Mouse (Mus musculus) E14TG2a.4 (cell line): Measurements from ENCODE around the gene Zfp809.

Experiments
- H3K27me3 ChIP-seq: 2 replicates; pipeline ENCODE4 v1.6.1; 2014; ENCODE audit warnings: low read length, control low read depth; ENCODE audit not compliant: insufficient read depth
- H3K36me3 ChIP-seq: 2 replicates; pipeline ENCODE4 v1.6.1; 2014; ENCODE audit warnings: low read length, control low read depth; ENCODE audit not compliant: insufficient read depth
- H3K4me1 ChIP-seq: replicated peaks from 2 replicates; pipeline ENCODE4 v1.6.1; 2014; ENCODE audit warnings: low read depth, low read length, control low read depth
- H3K4me3 ChIP-seq: replicated peaks from 2 replicates; pipeline ENCODE4 v1.5.1; 2014; ENCODE audit warnings: mild to moderate bottlenecking, low read length
- H3K9me3 ChIP-seq: 2 replicates; pipeline ENCODE4 v1.6.1; 2014; ENCODE audit warnings: low read length, control low read depth
- CTCF ChIP-seq: conservative IDR thresholded peaks from 2 replicates; pipeline ENCODE4 v1.5.1; 2014; ENCODE audit warnings: low read length
- NANOG ChIP-seq: IDR thresholded peaks from 2 replicates; pipeline ENCODE4 v1.6.1; 2014; ENCODE audit warnings: borderline replicate concordance, low read length, mixed read lengths
- POU5F1 ChIP-seq: IDR thresholded peaks from 2 replicates; pipeline ENCODE4 v1.6.1; 2014; ENCODE audit warnings: low read length, borderline replicate concordance

The Zfp809 gene

GRCm38 (mm10) chr9:22225581-22226388 is at the start of gene Zfp809:
Zfp809 (plus strand) TSS chr9:22225714.
- Histone ChIP-seq H3K27me3 (peaks cover 2% of the 10 kb centered on the region; the same call in 1 of the 2 replicates), H3K9me3 (peaks cover 13% of the 10 kb centered on the region), H3K4me1 (peaks cover 22% of the 10 kb centered on the region), H3K36me3 (peaks cover 17% of the 10 kb centered on the region), H3K4me3 (peak within 1 kb of the TSS; percentile 92)
- TF ChIP-seq POU5F1 = no peak
- no peak; the same call in 1 of the 2 replicates for TF ChIP-seq CTCF
- TF ChIP-seq NANOG = no peak

GRCm38 (mm10) chr9:22188025-22188611 is 37.4 kb upstream of the Zfp809 start, which contains the start of gene Zfp872:
Zfp872 (plus strand) TSS chr9:22188090.
- H3K9me3 ChIP-seq = peaks cover 54% of the 10 kb centered on the region

DNA sequence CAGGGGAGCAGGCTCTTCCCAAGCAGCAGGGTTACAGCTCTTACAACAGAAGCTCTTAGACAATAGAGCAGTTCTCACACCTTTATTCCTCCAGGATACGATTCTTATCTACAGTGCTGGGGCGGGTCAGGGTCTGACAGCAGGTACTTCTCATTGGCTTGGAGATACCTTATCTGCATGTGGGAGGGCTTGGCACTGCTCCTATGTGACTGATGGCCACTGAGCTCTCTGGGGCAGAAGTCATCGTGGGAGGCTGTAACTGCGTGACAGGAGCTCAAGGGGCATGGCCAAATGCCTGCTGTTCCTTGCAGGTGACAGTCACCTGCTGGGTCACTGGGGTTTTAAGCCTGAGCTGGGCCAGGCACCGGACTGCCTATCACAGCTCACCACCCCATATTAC is 29.1 kb upstream of the Zfp809 start:
- Histone ChIP-seq H3K9me3 (peaks cover 13% of the 10 kb centered on the region; the same call in 1 of the 2 replicates), H3K4me1 (no peaks in the 10 kb centered on the region), H3K27me3 (no peaks in the 10 kb centered on the region), H3K4me3 (no peak overlapping the region), H3K36me3 (no peaks in the 10 kb centered on the region)
- TF ChIP-seq CTCF (no peak), POU5F1 (no peak), NANOG (no peak)

More at GRCm38 (mm10) chr9:22188025-22188611, 37.4 kb upstream of the Zfp809 start, which contains the start of gene Zfp872:
- Histone ChIP-seq H3K4me3 (peak within 1 kb of the TSS; percentile 68), H3K4me1 (no peaks in the 10 kb centered on the region), H3K36me3 (no peaks in the 10 kb centered on the region), H3K27me3 (peaks cover 3% of the 10 kb centered on the region; the same call in 1 of the 2 replicates)
- no peak for TF ChIP-seq POU5F1
- TF ChIP-seq CTCF = no peak
- no peak for TF ChIP-seq NANOG

DNA sequence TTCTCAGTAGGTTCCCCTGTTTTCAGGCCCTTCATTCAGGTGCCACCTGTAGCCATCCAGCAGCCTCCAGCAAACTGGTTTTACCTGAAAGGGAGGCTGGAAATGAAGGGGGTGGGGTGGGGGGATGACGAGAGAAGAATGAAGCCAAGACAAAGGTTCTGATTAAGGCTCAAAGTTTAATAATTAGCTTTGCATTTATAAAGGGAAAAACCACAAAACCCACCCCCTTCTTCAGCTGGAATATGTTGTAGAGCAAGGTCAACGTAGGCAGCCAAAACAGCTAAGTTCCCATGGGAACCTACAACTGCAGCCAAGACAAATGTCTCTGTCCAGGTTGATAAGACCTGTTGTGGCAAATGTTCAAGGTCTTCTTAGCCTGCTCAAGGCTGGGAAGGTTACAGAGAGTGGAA is 11.7 kb upstream of the Zfp809 start:
- Histone ChIP-seq H3K27me3 (peaks cover 6% of the 10 kb centered on the region; the same call in 1 of the 2 replicates), H3K36me3 (no peaks in the 10 kb centered on the region), H3K4me1 (peaks cover 29% of the 10 kb centered on the region), H3K9me3 (peaks cover 21% of the 10 kb centered on the region; the same call in 1 of the 2 replicates), H3K4me3 (no peak overlapping the region)
- TF ChIP-seq NANOG = no peak
- TF ChIP-seq CTCF = no peak
- no peak for TF ChIP-seq POU5F1

GRCm38 (mm10) chr9:22214549-22214948 is 11.0 kb upstream of the Zfp809 start:
- Histone ChIP-seq H3K4me1 (peaks cover 31% of the 10 kb centered on the region), H3K9me3 (peaks cover 17% of the 10 kb centered on the region; the same call in 1 of the 2 replicates), H3K4me3 (no peak overlapping the region), H3K36me3 (no peaks in the 10 kb centered on the region), H3K27me3 (peaks cover 10% of the 10 kb centered on the region; the same call in 1 of the 2 replicates)
- no peak for TF ChIP-seq POU5F1
- no peak for TF ChIP-seq NANOG
- TF ChIP-seq CTCF = no peak

- Histone ChIP-seq H3K27me3 (peaks cover 19% of the 10 kb centered on the region), H3K36me3 (no peaks in the 10 kb centered on the region), H3K9me3 (peaks cover 5% of the 10 kb centered on the region; the same call in 1 of the 2 replicates), H3K4me3 (no peak overlapping the region), H3K4me1 (peaks cover 31% of the 10 kb centered on the region)
- no peak for TF ChIP-seq POU5F1
- TF ChIP-seq CTCF = no peak
- no peak for TF ChIP-seq NANOG
Observed at GRCm38 (mm10) chr9:22216705-22217104, 8.8 kb upstream of the Zfp809 start.

DNA sequence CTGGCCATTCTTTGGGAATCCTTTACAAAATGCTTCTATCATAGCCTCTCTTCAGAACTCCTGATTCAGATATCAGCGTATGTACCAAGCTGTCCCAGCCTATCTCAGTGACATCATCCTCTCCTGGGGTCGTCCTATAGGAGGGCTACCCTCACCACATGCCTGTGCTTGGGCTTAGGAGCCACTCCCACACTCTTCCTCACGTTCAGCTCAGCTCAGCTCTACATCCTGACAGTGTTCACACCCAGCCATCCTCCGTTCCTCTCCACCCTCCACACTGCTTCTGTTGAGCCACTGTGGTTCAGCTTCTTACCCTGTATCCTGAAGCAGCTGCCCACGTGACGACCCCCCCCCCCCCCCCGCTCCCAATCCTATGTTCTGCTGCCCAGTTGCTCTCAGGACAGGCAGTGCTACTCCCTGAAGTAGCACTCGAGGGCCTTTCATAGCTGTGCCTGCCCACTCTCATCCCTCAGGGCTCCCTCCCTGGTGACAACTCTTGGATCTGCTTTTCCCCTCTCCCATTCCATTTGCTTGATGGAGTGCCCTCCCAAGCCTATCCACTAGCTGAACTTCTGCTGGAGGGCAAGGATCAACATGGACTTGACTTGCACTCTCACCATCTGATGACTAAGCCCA is 7.5 kb upstream of the Zfp809 start:
- TF ChIP-seq CTCF (no peak), POU5F1 (no peak), NANOG (no peak)
- H3K4me1 ChIP-seq = peaks cover 31% of the 10 kb centered on the region
- H3K4me3 ChIP-seq = no peak overlapping the region
- no peaks in the 10 kb centered on the region for H3K36me3 ChIP-seq
- H3K9me3 ChIP-seq = peaks cover 5% of the 10 kb centered on the region; the same call in 1 of the 2 replicates
- H3K27me3 ChIP-seq = peaks cover 19% of the 10 kb centered on the region

DNA sequence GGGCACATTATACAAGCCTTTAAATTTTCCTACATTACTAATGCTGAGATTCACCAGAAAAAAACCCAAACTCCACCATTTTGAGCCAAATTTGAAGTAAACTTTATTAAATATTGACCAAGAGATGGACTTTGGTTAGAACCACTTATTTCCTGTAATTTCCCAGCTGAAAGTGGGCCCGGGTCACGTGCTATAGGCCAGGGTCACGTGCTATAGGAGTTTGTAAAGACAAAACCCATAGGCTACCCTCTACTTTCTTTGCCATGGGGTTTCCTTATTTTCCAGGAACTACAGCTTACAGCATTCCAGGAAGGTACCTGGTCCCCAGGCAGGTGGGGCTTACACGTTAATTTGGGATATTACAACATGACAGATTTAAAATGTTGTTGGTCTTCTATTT is 1.4 kb upstream of the Zfp809 start:
- peaks cover 9% of the 10 kb centered on the region; the same call in 1 of the 2 replicates for H3K36me3 ChIP-seq
- peaks cover 7% of the 10 kb centered on the region for H3K4me1 ChIP-seq
- H3K9me3 ChIP-seq = peaks cover 12% of the 10 kb centered on the region
- no peak overlapping the region for H3K4me3 ChIP-seq
- TF ChIP-seq CTCF (no peak), NANOG (no peak), POU5F1 (no peak)
- H3K27me3 ChIP-seq = peaks cover 10% of the 10 kb centered on the region; the same call in 1 of the 2 replicates
